Mouse (Mus musculus) forebrain, embryonic 13.5 days (tissue): ENCODE results near the gene Cacna1s. TPM values are rescaled to one million over a fixed set of nuclear protein-coding genes. Genes with fewer than 3 reads are reported as not detected.

Experiments used
- ATAC-seq: fragments of 200-750 bp; cut with Nextera tagmentation; 2 replicates; pipeline ENCODE4 v1.8.0; 2017
- H3K27ac ChIP-seq: fragments of 300-500 bp; sonication (generic); 2 replicates; pipeline ENCODE4 v1.5.1; 2015; ENCODE audit warnings: inconsistent platforms, mild to moderate bottlenecking, moderate library complexity
- H3K27me3 ChIP-seq: fragments of 300-500 bp; sonication (generic); 2 replicates; pipeline ENCODE4 v1.6.1; 2015; ENCODE audit warnings: mild to moderate bottlenecking, inconsistent platforms
- H3K36me3 ChIP-seq: fragments of 300-500 bp; sonication (generic); 2 replicates; pipeline ENCODE4 v1.6.1; 2015; ENCODE audit warnings: mild to moderate bottlenecking, inconsistent platforms; ENCODE audit not compliant: poor library complexity, severe bottlenecking
- H3K4me1 ChIP-seq: fragments of 300-500 bp; sonication (generic); 2 replicates; pipeline ENCODE4 v1.6.1; 2015; ENCODE audit warnings: inconsistent platforms
- H3K4me2 ChIP-seq: fragments of 300-500 bp; sonication (generic); 2 replicates; pipeline ENCODE4 v1.6.1; 2015; ENCODE audit warnings: inconsistent platforms, mild to moderate bottlenecking, moderate library complexity
- H3K4me3 ChIP-seq: fragments of 300-500 bp; sonication (generic); 2 replicates; pipeline ENCODE4 v1.5.1; 2015; ENCODE audit warnings: mild to moderate bottlenecking, inconsistent platforms
- H3K9ac ChIP-seq: fragments of 300-500 bp; sonication (generic); 2 replicates; pipeline ENCODE4 v1.6.1; 2015; ENCODE audit warnings: mild to moderate bottlenecking, inconsistent platforms
- H3K9me3 ChIP-seq: fragments of 300-500 bp; sonication (generic); replicated peaks from 2 replicates; pipeline ENCODE4 v1.6.1; 2016; ENCODE audit warnings: inconsistent platforms
- WGBS: fragments of 180-500 bp; shearing (Covaris S2); methylation state at CpG from one replicate; pipeline ENCODE4 v1.1.7; 2015; 5-methylcytosine and 5-hydroxymethylcytosine counted together
- polyA plus RNA-seq: library from polyadenylated mRNA; unstranded; fragments of >200 nt; fragmentation: Nextera tagmentation; extraction: Ambion mirVana; gene quantifications from 2 replicates; pipeline ENCODE4 v1.2.1, GENCODE M21; 2015

The Cacna1s gene
- polyA plus RNA-seq, 1 experiment from 2014 or later = not detected

- no peak for ATAC-seq
- Histone ChIP-seq H3K9me3 (no peaks in the 10 kb centered on the region), H3K27me3 (no peaks in the 10 kb centered on the region), H3K4me3 (no peak overlapping the region), H3K9ac (no peak overlapping the region), H3K4me2 (no peak overlapping the region), H3K4me1 (peaks cover 28% of the 10 kb centered on the region), H3K36me3 (no peaks in the 10 kb centered on the region), H3K27ac (no peak overlapping the region)
- WGBS = 55% methylated on average over 3 of the region's 3 CpGs
Measured at GRCm38 (mm10) chr1:136058594-136058993, 6.0 kb downstream of the Cacna1s start.

- Histone ChIP-seq H3K4me2 (no peak overlapping the region), H3K4me3 (no peak overlapping the region), H3K9ac (no peak overlapping the region), H3K27ac (no peak overlapping the region), H3K27me3 (no peaks in the 10 kb centered on the region), H3K36me3 (no peaks in the 10 kb centered on the region), H3K9me3 (no peaks in the 10 kb centered on the region), H3K4me1 (peaks cover 18% of the 10 kb centered on the region)
- 40% methylated on average over 9 of the region's 9 CpGs for WGBS
- peak; percentile 61 for ATAC-seq
Measured at GRCm38 (mm10) chr1:136061041-136061789, 8.7 kb downstream of the Cacna1s start.

GRCm38 (mm10) chr1:136061790-136062141, 9.2 kb downstream of the Cacna1s start:
- peak; percentile 28; the same call in 1 of the 2 replicates for ATAC-seq
- Histone ChIP-seq H3K27ac (no peak overlapping the region), H3K4me2 (no peak overlapping the region), H3K9me3 (no peaks in the 10 kb centered on the region), H3K27me3 (no peaks in the 10 kb centered on the region), H3K36me3 (no peaks in the 10 kb centered on the region), H3K4me1 (peaks cover 15% of the 10 kb centered on the region; the same call in 1 of the 2 replicates), H3K4me3 (no peak overlapping the region), H3K9ac (no peak overlapping the region)
- 68% methylated on average over 7 of the region's 7 CpGs for WGBS

- peaks cover 14% of the 10 kb centered on the region; the same call in 1 of the 2 replicates for H3K4me1 ChIP-seq
- no peaks in the 10 kb centered on the region for H3K36me3 ChIP-seq
- no peak overlapping the region for H3K4me2 ChIP-seq
- no peak overlapping the region for H3K27ac ChIP-seq
- no peaks in the 10 kb centered on the region for H3K9me3 ChIP-seq
- no peak for ATAC-seq
- 68% methylated on average over 5 of the region's 5 CpGs for WGBS
- no peaks in the 10 kb centered on the region for H3K27me3 ChIP-seq
- H3K4me3 ChIP-seq = no peak overlapping the region
- H3K9ac ChIP-seq = no peak overlapping the region
Measured at GRCm38 (mm10) chr1:136063991-136064390, 11.4 kb downstream of the Cacna1s start.

- Histone ChIP-seq H3K9ac (no peak overlapping the region), H3K27me3 (no peaks in the 10 kb centered on the region), H3K27ac (no peak overlapping the region), H3K36me3 (no peaks in the 10 kb centered on the region), H3K4me2 (no peak overlapping the region), H3K4me3 (no peak overlapping the region), H3K4me1 (peaks cover 6% of the 10 kb centered on the region; the same call in 1 of the 2 replicates), H3K9me3 (no peaks in the 10 kb centered on the region)
- ATAC-seq = no peak
- whole genome bisulfite sequencing = 83% methylated on average over 1 of the region's 1 CpGs
Measured at GRCm38 (mm10) chr1:136066621-136067020, 14.1 kb downstream of the Cacna1s start.

GRCm38 (mm10) chr1:136067579-136067978, 15.0 kb downstream of the Cacna1s start:
- H3K9me3 ChIP-seq = no peaks in the 10 kb centered on the region
- no peak overlapping the region for H3K27ac ChIP-seq
- H3K4me1 ChIP-seq = peaks cover 3% of the 10 kb centered on the region; the same call in 1 of the 2 replicates
- no peak overlapping the region for H3K4me3 ChIP-seq
- H3K36me3 ChIP-seq = no peaks in the 10 kb centered on the region
- ATAC-seq = no peak
- H3K4me2 ChIP-seq = no peak overlapping the region
- no peak overlapping the region for H3K9ac ChIP-seq
- WGBS = 75% methylated on average over 3 of the region's 3 CpGs
- no peaks in the 10 kb centered on the region for H3K27me3 ChIP-seq

- Histone ChIP-seq H3K4me1 (no peaks in the 10 kb centered on the region), H3K9me3 (no peaks in the 10 kb centered on the region), H3K9ac (no peak overlapping the region), H3K27me3 (no peaks in the 10 kb centered on the region), H3K4me3 (no peak overlapping the region), H3K27ac (no peak overlapping the region), H3K4me2 (no peak overlapping the region), H3K36me3 (no peaks in the 10 kb centered on the region)
- 6% methylated on average over 3 of the region's 3 CpGs for WGBS
- no peak for ATAC-seq
Measured at GRCm38 (mm10) chr1:136076086-136076485, 23.5 kb downstream of the Cacna1s start.

GRCm38 (mm10) chr1:136077656-136078055, 25.1 kb downstream of the Cacna1s start:
- Histone ChIP-seq H3K9me3 (peaks cover 5% of the 10 kb centered on the region), H3K27me3 (no peaks in the 10 kb centered on the region), H3K4me2 (no peak overlapping the region), H3K36me3 (no peaks in the 10 kb centered on the region), H3K9ac (no peak overlapping the region), H3K27ac (no peak overlapping the region), H3K4me1 (no peaks in the 10 kb centered on the region), H3K4me3 (no peak overlapping the region)
- no peak for ATAC-seq
- 69% methylated on average over 4 of the region's 4 CpGs for WGBS

- Histone ChIP-seq H3K4me2 (no peak overlapping the region), H3K4me1 (no peaks in the 10 kb centered on the region), H3K9me3 (peaks cover 5% of the 10 kb centered on the region), H3K4me3 (no peak overlapping the region), H3K27ac (no peak overlapping the region), H3K27me3 (no peaks in the 10 kb centered on the region), H3K9ac (no peak overlapping the region), H3K36me3 (no peaks in the 10 kb centered on the region)
- no peak for ATAC-seq
- WGBS = 85% methylated on average over 1 of the region's 1 CpGs
Measured at GRCm38 (mm10) chr1:136081161-136081560, 28.6 kb downstream of the Cacna1s start.

- no peak overlapping the region for H3K4me3 ChIP-seq
- ATAC-seq = no peak
- 0 out of 2 replicates have a peak, but pooled peaks cover 6% of the 10 kb centered on the region for H3K4me1 ChIP-seq
- no peaks in the 10 kb centered on the region for H3K36me3 ChIP-seq
- H3K27me3 ChIP-seq = no peaks in the 10 kb centered on the region
- no peak overlapping the region for H3K27ac ChIP-seq
- no peak overlapping the region for H3K9ac ChIP-seq
- 90% methylated on average over 3 of the region's 3 CpGs for WGBS
- no peak overlapping the region for H3K4me2 ChIP-seq
- peaks cover 5% of the 10 kb centered on the region for H3K9me3 ChIP-seq
Measured at GRCm38 (mm10) chr1:136085988-136086685, 33.6 kb downstream of the Cacna1s start.

GRCm38 (mm10) chr1:136089368-136090165, 37.0 kb downstream of the Cacna1s start:
- Histone ChIP-seq H3K4me1 (0 out of 2 replicates have a peak, but pooled peaks cover 6% of the 10 kb centered on the region), H3K36me3 (no peaks in the 10 kb centered on the region), H3K4me3 (no peak overlapping the region), H3K27me3 (no peaks in the 10 kb centered on the region), H3K9ac (no peak overlapping the region), H3K4me2 (no peak overlapping the region), H3K27ac (no peak overlapping the region), H3K9me3 (no peaks in the 10 kb centered on the region)
- WGBS = 71% methylated on average over 9 of the region's 9 CpGs
- ATAC-seq = 0 out of 2 replicates have a peak, but pooled peaks have one; percentile 38

- WGBS = 66% methylated on average over 3 of the region's 3 CpGs
Measured at GRCm38 (mm10) chr1:136093726-136094125, 41.2 kb downstream of the Cacna1s start.

More at GRCm38 (mm10) chr1:136093726-136094125, 41.2 kb downstream of the Cacna1s start:
- 0 out of 2 replicates have a peak, but pooled peaks cover 6% of the 10 kb centered on the region for H3K4me1 ChIP-seq
- no peaks in the 10 kb centered on the region for H3K9me3 ChIP-seq
- H3K4me3 ChIP-seq = no peak overlapping the region
- H3K36me3 ChIP-seq = no peaks in the 10 kb centered on the region
- H3K9ac ChIP-seq = no peak overlapping the region
- ATAC-seq = no peak
- no peak overlapping the region for H3K4me2 ChIP-seq
- H3K27me3 ChIP-seq = no peaks in the 10 kb centered on the region
- no peak overlapping the region for H3K27ac ChIP-seq
